Mouse (Mus musculus) macrophage (primary cell): ENCODE measurements at regions not wholly inside any gene's neighbourhood (a gene's known extent, or its start where the extent isn't known, plus 50 kb on each side); places are given as distances from the start of the nearest gene placed in this dataset.

Experiments used
- H3K27ac ChIP-seq: fragments of 350-480 bp; formaldehyde crosslinking; 2 replicates; pipeline ENCODE4 v1.9.0; 2021
- H3K36me3 ChIP-seq: fragments of 350-480 bp; formaldehyde crosslinking; 2 replicates; pipeline ENCODE4 v1.9.0; 2021; ENCODE audit errors: inconsistent target
- H3K4me3 ChIP-seq: fragments of 350-480 bp; formaldehyde crosslinking; 2 replicates; pipeline ENCODE4 v1.9.0; 2021; ENCODE audit errors: inconsistent target
- H3K79me2 ChIP-seq: fragments of 350-480 bp; formaldehyde crosslinking; 2 replicates; pipeline ENCODE4 v1.9.0; 2021; ENCODE audit errors: inconsistent target
- WGBS: methylation state at CpG from one replicate; pipeline ENCODE4 v1.1.7; 2026; ENCODE audit warnings: inconsistent platforms; ENCODE audit not compliant: missing documents; 5-methylcytosine and 5-hydroxymethylcytosine counted together

DNA sequence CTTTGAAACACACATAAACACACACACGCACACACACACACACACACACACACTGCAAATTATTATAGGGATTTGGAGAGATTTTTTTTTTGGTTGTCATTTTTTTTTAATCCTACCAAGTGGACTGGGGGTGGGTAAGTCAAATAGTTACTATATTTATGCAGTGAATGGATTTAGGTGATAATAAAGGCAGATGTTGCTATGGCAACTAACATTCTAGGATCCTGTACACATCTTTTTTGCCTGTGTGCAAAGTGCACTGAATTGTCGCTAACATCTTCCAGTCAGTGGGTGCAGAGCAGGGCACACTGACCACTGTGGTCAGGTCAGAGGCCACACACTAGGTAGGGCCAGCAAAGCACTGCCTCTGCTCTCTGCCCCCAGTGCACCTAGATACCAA lies 68.4 kb upstream of the Cacna1e start:
- H3K79me2 ChIP-seq = no peaks in the 10 kb centered on the region
- H3K36me3 ChIP-seq = no peaks in the 10 kb centered on the region
- 100% methylated on average over 2 of the region's 2 CpGs for WGBS
- H3K4me3 ChIP-seq = no peak overlapping the region
- no peak overlapping the region for H3K27ac ChIP-seq
